Mouse (Mus musculus): ENCODE data around the gene Simc1.
"Not testable (repeated sequence)": the region's sequence is repeated elsewhere in the genome, so short reads cannot be mapped to it uniquely, and the experiment has no call there.

Simc1 gene

GRCm38 (mm10) chr13:54503604-54504521 is at the start of gene Simc1:
Gene Simc1, plus strand, starts transcription at chr13:54503779.
- DNase-seq (ENCODE audit: low spot score in 2 of 2): peak; percentile 56 to 73

DNA sequence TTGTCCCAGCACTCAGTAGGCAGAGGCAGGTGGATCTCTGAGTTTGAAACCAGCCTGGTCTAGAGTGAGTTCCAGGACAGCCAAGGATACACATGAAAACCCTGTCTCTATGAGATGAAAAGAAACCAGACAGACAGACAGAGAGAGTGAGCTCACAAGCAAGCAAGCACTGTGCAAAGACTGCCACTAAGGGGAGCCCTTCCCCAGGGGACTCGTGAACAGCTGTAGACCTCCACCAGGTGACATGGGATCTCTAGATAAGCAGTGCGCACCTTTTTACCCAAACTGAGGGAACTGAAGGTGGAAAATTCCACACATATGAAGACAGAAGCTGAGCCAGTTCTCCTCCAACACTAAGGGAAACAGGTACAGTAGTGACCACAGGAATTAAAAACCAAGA is 46.5 kb upstream of the Simc1 start:
- no peak for DNase-seq (ENCODE audit: low spot score in 2 of 2)

DNA sequence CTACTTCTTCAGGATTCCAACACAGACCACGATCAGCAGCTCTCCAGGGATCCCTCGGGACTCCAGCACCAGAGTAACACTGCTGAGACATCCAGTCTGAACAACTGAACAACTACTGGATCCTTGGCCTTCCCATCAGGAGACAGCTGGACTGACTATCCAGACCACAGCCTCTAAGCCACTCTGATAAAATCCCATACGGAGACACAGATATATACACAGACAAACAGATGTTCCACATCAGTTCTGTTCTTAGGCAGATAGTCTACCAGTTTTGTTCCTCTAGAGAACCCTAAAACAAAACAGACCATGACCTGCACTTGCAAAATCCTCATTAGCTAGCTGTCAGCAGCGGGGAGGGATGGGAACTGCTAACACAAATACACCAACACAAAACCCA is 44.3 kb upstream of the Simc1 start:
- no peak for DNase-seq (ENCODE audit: low spot score in 2 of 2)

DNA sequence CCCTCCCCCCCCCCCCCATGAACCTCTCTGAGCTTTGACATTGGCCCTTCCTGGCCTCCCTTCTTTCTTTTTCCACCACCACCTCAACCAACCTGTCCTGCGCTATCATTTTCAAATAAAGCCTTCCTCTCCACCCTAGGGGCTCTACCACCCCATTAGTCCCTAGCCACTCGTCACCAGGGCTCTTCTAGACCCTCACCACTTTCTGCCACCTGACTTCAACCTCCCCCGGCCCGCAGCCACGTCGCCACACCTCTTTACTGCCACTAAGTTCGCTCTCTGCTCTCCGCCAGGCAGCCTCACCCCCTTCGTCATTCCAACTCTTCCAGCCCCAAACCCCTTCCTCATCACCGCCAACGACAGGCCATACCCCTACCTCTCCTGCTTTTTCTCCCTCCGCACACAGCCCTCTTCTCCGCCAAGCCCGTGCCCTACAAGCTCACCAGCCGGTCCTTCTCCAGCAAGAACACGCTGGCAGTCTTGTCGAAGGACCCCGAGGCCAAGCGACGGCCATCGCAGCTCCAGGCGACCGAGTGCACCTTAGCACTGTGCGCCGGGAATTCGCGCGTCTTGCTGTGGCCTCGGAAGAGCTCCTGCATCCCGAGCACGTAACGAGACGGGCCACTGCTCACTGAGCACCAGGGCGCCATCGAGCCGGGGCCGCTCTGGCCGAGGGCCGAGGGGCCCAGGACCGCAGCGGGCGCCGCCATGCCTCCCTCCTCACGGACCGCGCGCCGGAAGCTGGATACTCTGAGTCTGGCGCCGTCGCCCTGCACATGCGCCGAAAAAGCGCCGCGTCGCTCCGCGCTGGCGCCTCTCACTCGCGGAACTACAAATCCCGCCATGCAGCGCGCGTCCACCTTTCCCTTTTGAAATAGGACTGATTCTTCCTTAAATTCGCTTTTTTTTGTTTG is 35.2 kb upstream of the Simc1 start, which contains the start of gene Thoc3:
Thoc3 (minus strand) TSS at position 752 of the 914 bp plus-strand sequence.
- peak; percentile 81 to 89 for DNase-seq (ENCODE audit: low spot score in 2 of 2)

DNA sequence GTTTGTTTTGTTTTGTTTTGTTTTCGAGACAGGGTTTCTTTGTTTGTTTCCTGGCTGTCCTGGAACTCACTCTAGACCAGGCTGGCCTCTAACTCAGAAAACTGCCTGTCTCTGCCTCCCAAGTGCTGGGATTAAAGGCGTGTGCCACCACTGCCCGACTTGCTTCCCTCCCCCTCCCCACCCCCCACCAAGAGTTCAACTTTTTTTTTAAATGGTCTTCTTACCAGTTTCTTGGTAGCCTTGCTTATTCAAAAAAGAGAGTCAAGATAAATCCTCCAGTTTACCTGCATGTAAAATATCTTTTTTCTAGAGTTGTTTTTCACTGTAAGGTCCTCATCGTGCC is 34.6 kb upstream of the Simc1 start:
- DNase-seq (ENCODE audit: low spot score in 2 of 2): no peak

GRCm38 (mm10) chr13:54471967-54472366 is 31.6 kb upstream of the Simc1 start:
- DNase-seq (ENCODE audit: low spot score in 2 of 2): no peak

GRCm38 (mm10) chr13:54474996-54475395 is 28.6 kb upstream of the Simc1 start:
- no peak for DNase-seq (ENCODE audit: low spot score in 2 of 2)

GRCm38 (mm10) chr13:54475702-54476101 is 27.9 kb upstream of the Simc1 start:
- DNase-seq (ENCODE audit: low spot score in 2 of 2): no peak

DNA sequence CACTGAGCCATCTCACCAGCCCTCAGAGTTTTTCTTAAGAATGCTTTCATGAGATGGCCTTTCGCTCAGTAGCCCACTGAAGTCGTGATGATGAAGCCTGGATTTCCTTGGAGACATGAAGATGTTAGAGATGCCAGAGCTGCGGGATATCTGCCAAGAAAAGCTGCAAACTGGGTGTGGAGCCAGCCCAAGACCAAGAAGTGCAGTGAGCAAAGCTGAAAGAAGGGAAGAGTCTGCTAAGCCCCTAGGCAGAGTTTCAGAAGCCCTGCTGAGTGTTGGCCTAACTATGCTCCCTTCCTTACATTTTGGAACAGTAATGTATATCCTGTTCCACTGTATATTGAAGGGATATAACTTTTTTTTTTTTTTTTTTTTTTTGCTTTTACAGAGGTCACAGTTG is 24.3 kb upstream of the Simc1 start:
- no peak for DNase-seq (ENCODE audit: low spot score in 2 of 2)

DNA sequence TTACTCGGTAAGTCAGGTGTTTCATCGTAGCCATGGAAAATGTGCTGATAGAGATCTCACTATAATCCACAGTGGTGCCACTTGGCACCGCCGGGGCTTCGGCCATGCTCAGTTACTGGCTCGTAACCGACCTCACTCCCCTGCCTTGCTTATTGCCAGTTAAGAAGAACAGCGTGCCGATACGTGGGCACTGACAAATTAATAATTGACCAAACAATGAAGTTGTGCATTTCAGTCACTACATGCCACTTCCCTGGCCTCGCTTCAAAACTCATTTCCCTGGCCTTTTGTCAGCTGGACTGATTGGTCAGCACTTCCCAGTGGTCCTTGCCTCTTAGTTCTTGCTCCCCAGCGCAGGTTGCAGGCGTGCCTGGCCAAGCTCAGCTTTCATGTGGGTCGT is 22.1 kb upstream of the Simc1 start:
- DNase-seq (ENCODE audit: low spot score in 2 of 2): no peak

DNA sequence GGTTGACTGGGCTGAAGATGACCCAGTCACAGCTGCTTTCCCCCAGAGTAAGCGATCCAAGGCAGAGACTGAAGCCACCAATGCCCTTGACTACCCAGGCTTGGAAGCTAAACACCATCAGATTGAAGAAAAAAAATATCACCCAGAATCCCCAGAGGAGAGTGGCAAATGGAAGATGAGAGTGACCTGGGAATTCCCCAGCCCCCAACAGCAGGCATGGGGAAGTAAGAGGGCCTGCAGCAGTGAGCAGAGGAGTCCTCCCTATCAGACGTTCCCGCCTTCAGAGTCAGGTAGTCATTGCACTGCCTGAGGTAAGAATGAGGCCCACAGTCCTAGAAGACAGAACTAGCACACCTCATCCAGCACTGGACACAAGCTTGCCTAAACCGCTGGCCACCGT is 13.2 kb upstream of the Simc1 start:
- no peak for DNase-seq (ENCODE audit: low spot score in 2 of 2)

DNA sequence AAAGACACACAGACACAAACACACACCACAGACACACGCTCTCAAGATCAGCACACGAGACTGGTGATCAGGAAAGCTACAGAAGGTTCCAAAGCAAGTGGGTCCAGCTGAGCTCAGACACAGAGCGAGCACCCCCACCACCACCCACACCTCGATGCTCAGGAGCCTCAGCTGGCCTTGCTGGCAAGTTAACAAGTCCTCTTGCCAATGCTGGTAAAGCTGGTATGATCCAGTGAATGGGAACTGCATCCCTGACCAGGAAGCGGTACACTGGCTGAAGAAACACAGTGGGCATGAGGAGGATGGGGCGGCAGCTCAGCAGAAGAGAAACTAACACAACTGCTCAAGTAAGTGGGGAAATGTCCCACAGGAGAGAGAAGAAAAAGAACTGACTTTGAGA is 12.2 kb upstream of the Simc1 start:
- DNase-seq (ENCODE audit: low spot score in 2 of 2): no peak

DNA sequence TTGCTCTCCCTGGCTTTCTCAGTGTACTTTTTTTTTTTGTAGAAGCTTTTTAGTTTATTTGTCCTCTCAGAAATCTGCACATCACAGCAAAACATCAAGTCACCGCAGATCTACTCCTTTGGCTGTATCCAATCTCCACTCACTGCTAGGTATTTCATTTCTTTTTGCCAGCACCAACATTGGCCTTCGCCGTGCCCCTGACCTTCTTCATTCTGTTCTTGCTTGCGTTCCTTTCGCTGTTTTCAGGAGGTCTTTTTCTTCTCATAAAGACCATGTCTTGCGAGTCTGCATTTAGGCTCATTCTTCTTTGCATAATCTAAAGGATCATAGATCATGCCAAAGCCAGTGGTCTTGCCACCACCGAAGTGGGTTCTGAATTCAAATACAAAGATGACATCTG is 4.0 kb upstream of the Simc1 start:
- DNase-seq (ENCODE audit: low spot score in 2 of 2): not testable (repeated sequence)

DNA sequence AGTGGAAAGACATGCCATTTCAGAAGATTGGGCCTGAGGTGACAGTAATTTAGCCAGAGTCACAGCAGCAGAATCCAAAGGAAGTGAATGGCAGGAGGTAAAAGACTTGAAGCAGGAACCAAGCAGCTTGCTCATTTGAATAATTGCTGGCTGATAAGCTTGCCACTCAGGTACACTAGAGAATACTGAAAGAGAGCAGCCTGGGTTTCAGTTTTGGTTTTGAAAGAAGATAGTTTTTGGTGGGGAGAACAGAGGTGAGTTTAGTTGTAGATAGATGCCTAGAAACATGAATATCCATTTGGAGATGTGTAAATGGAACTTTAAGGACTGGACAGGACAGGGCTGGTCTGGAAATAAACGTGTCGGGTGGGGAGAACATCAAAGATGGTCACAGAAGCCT is 2.2 kb upstream of the Simc1 start:
- DNase-seq (ENCODE audit: low spot score in 2 of 2): no peak

- no peak for DNase-seq (ENCODE audit: low spot score in 2 of 2)
These were observed 1.5 kb upstream of the Simc1 start for GRCm38 (mm10) chr13:54501957-54502690.

GRCm38 (mm10) chr13:54503278-54503603 is 338 bp upstream of the Simc1 start:
- DNase-seq (ENCODE audit: low spot score in 2 of 2): no peak

DNA sequence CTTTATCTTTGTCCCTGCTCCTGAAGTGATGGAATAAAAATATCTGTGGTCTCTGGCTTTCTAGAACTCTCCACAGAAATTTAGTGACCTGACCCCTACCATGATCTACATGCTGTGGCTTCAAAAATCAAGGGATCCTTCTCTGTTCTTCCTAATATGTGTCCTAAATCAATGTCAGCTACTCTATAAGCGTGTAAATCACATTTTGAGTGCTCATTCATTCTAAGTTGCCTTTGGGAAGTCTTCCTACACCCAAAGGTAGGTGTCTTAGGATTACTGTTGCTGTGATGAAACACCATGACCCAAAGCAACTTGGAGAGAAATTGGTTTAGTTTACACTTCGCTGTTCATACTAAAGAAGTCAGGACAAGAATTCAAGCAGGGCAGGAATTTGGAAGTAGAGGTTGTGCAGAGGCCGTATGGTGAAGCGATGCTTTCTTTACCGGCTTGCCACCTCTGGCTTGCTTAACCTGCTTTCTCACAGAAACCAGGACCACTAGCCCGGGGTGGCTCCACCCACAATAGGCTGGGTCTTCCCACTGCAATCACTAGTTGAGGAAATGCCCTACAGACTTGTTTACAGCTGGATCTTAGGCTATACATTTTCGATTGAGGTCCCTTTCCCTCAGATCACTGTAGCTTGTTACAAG is 1.2 kb downstream of the Simc1 start:
- no peak for DNase-seq (ENCODE audit: low spot score in 2 of 2)

GRCm38 (mm10) chr13:54505920-54506319 is 2.3 kb downstream of the Simc1 start:
- DNase-seq (ENCODE audit: low spot score in 2 of 2): no peak

DNA sequence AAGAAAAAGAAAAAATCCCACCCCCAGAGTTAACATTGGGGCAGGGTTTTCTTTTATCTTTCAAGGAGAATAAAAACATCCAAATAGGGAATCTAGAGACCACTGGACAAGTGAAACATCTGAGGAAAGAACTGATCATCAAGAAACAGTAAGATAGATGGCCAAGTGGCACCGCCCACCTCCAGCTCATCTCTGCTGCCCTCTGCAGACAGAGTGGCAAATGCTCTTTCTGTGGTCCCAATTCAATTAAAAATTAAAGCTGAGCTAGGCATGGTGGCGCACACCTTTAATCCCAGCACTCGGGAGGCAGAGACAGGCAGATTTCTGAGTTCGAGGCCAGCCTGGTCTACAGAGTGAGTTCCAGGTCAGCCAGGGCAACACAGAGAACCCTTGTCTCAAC is 16.6 kb downstream of the Simc1 start:
- no peak for DNase-seq (ENCODE audit: low spot score in 2 of 2)

DNA sequence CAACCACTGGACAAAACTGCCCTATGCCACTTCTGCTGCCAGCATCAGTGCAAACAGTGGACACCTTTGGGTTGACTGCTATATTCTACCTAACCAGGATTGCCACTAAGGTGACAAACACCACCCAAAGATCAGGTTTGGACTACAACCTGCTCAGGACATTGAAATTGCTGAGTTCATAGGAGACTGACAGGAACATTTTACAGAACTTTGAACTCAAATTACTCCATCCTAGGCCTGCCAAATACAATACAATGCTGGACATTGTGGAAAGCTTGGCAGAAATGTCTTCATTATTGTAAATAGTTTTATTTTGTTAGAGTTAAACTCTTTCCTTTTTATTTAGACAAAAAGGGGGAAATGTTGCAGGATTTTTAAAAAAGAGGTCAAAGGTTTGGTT is 17.6 kb downstream of the Simc1 start:
- no peak for DNase-seq (ENCODE audit: low spot score in 2 of 2)

DNA sequence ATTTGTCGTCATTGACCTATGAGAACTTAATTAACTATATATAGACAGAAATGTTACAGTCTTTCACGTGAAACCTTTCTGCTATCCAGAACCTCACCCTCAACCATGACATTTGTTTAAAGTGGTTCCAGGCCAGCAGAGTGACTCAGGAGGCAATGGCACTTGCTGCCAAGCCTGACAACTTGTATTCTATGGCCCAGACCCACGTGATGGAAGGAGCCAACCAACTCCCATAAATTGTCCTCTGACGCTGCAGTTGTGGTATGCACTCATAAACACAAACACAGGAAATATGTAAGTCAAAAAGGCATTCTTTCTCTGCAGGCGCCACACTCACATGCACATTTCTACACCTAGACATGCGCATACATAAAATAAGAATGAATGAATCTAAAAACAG is 23.6 kb downstream of the Simc1 start:
- DNase-seq (ENCODE audit: low spot score in 2 of 2): no peak

- no peak for DNase-seq (ENCODE audit: low spot score in 2 of 2)
These were observed 28.6 kb downstream of the Simc1 start for GRCm38 (mm10) chr13:54532134-54532533.
